Mouse (Mus musculus) megakaryocyte, embryonic 14.5 days (primary cell): ENCODE results near the gene Kcnb1.

Experiments
- FLI1 ChIP-seq: IDR thresholded peaks from 2 replicates; pipeline ENCODE4 v1.6.1; 2012; ENCODE audit warnings: low read length, inconsistent platforms, mixed read lengths
- GATA1 ChIP-seq: IDR thresholded peaks from 3 replicates; pipeline ENCODE4 v1.6.1; 2012; ENCODE audit warnings: mixed read lengths, low read length, inconsistent platforms, borderline replicate concordance

DNA sequence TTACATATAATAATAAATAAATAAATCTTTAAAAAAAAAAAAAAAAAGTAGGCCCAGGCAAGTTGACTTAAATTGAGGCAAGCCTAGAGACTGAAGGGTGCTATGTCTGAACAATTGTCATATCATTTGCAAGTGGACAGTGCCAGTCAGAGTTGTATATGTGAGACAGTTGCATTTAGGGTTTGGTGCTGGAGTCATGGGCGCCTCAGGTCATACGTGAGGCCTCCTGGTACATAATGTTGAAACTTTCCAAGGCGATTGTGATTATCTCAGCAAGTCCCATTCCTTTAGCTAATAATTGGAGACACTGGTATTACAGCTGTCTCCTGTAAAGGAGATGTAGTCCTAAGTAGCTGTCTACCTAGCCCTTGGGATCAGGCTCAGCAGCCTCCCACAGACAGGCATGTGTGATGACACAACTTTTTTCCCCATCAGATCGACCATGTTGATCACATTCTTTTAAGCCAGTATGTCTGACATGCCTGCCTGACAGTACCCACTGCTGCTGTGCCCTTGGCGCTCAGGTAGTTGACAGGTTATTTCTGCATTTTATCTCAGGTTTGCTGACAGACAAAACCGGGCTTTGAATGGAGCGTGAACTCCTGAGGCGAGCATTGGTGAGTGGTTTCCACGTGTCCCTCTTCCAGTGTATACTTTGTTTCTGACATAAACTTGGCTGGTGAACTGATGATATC is 125.2 kb downstream of the Kcnb1 start:
- TF ChIP-seq GATA1 (no peak), FLI1 (no peak)
